Comparison of ENCODE assay signal across 9 mouse cellular contexts in genomic region chr17:33865330-33866030, GRCm38 (mm10). TPM values are rescaled to one million over a fixed set of nuclear protein-coding genes. Genes with fewer than 3 reads are reported as not detected.
DNase-seq lines count a peak whose midpoint lies in the region; ATAC-seq lines count a peak whose summit lies in the region.
"Had no signal": no experiment of that assay in that cellular context is flagged by ENCODE, and none has a peak within 500 bp of the region (broad histone marks: within the 10 kb centered on the region; RNA-seq: fewer than 3 reads in every experiment).

No protein-coding gene starts in this region.

- ATAC-seq in kidney, embryonic 14.5 days (ENCODE audit: low FRiP score, low TSS enrichment) = no peak
- ATAC-seq in inflammation-experienced regulatory T-cells, adult 6 months = peak; percentile 85
- peak; percentile 68 for ATAC-seq in liver, embryonic 11.5 days (replicated peaks; ENCODE audit: low FRiP score)
- no peak for ATAC-seq in forebrain, embryonic 12.5 days (ENCODE audit: low FRiP score)

- H3K9me3 ChIP-seq in kidney, embryonic 14.5 days (ENCODE audit: control insufficient read depth, low read length) = no peaks in the 10 kb centered on the region
- H3K9me3 ChIP-seq in liver, embryonic 11.5 days (ENCODE audit: control insufficient read depth, low read length) = no peaks in the 10 kb centered on the region
- no peaks in the 10 kb centered on the region for H3K9me3 ChIP-seq in forebrain, embryonic 12.5 days
- H3K9me3 ChIP-seq: limb, embryonic 12.5 days had no signal

- H3K27me3 ChIP-seq in kidney, embryonic 14.5 days (ENCODE audit: control insufficient read depth, insufficient read depth, low read length) = no peaks in the 10 kb centered on the region
- no peaks in the 10 kb centered on the region for H3K27me3 ChIP-seq in liver, embryonic 11.5 days (replicated peaks; ENCODE audit: control insufficient read depth, insufficient read depth, low read length)
- no peaks in the 10 kb centered on the region for H3K27me3 ChIP-seq in forebrain, embryonic 12.5 days
- H3K27me3 ChIP-seq: limb, embryonic 12.5 days had no signal

- no peaks in the 10 kb centered on the region for H3K4me1 ChIP-seq in kidney, embryonic 14.5 days (ENCODE audit: control insufficient read depth, insufficient read depth, low read length)
- no peaks in the 10 kb centered on the region for H3K4me1 ChIP-seq in liver, embryonic 11.5 days (replicated peaks; ENCODE audit: control insufficient read depth, insufficient read depth, low read length)
- no peaks in the 10 kb centered on the region for H3K4me1 ChIP-seq in forebrain, embryonic 12.5 days
- H3K4me1 ChIP-seq: limb, embryonic 12.5 days had no signal

- peak; percentile 34 for DNase-seq in kidney, adult 11 months
- peak; percentile 45 for DNase-seq in MN1 (ENCODE audit: low spot score)
- DNase-seq in embryo, embryonic 11.5 days (ENCODE audit: low read depth, low spot score) = peak; percentile 22
- peak; percentile 62 for DNase-seq in liver, embryonic 11.5 days (ENCODE audit: low spot score)
- DNase-seq in right cerebral cortex, adult 2 months (ENCODE audit: low spot score in 2 of 2) = peak; percentile 87 to 88

- WGBS in kidney, embryonic 14.5 days = 47% methylated on average over 9 of the region's 9 CpGs
- 29% methylated on average over 8 of the region's 9 CpGs for WGBS in liver, embryonic 11.5 days
- 40% methylated on average over 9 of the region's 9 CpGs for WGBS in forebrain, embryonic 12.5 days

- no peak overlapping the region for H3K4me2 ChIP-seq in kidney, embryonic 14.5 days (replicated peaks; ENCODE audit: low read depth, low read length)
- peak overlapping the region; percentile 3 for H3K4me2 ChIP-seq in liver, embryonic 11.5 days
- no peak overlapping the region for H3K4me2 ChIP-seq in forebrain, embryonic 12.5 days
- H3K4me2 ChIP-seq: limb, embryonic 12.5 days had no signal

- H3K27ac ChIP-seq in kidney, embryonic 14.5 days (ENCODE audit: low read depth, low read length) = no peak overlapping the region
- H3K27ac ChIP-seq in liver, embryonic 11.5 days (ENCODE audit: low read depth, low read length) = no peak overlapping the region
- no peak overlapping the region for H3K27ac ChIP-seq in forebrain, embryonic 12.5 days
- H3K27ac ChIP-seq: limb, embryonic 12.5 days had no signal

- no peak overlapping the region for H3K4me3 ChIP-seq in kidney, embryonic 14.5 days (ENCODE audit: low read length)
- no peak overlapping the region for H3K4me3 ChIP-seq in liver, embryonic 11.5 days (ENCODE audit: low read depth, low read length)
- no peak overlapping the region for H3K4me3 ChIP-seq in forebrain, embryonic 12.5 days (replicated peaks)
- H3K4me3 ChIP-seq: limb, embryonic 12.5 days had no signal

- no peaks in the 10 kb centered on the region for H3K36me3 ChIP-seq in kidney, embryonic 14.5 days (ENCODE audit: control insufficient read depth, insufficient read depth, low read length)
- H3K36me3 ChIP-seq in liver, embryonic 11.5 days (ENCODE audit: control insufficient read depth, insufficient read depth, low read length) = no peaks in the 10 kb centered on the region
- no peaks in the 10 kb centered on the region for H3K36me3 ChIP-seq in forebrain, embryonic 12.5 days (replicated peaks)
- H3K36me3 ChIP-seq: limb, embryonic 12.5 days had no signal

- H3K9ac ChIP-seq in kidney, embryonic 14.5 days (ENCODE audit: low read depth, low read length) = no peak overlapping the region
- H3K9ac ChIP-seq in liver, embryonic 11.5 days (ENCODE audit: low read depth, low read length) = no peak overlapping the region
- H3K9ac ChIP-seq in forebrain, embryonic 12.5 days = no peak overlapping the region
- H3K9ac ChIP-seq: limb, embryonic 12.5 days had no signal

RNA-seq across cellular contexts. Expression of gene Gm7029, which starts 8.2 kb away (rescaled TPM):
- not detected in 2 replicates for polyA plus RNA-seq in kidney, embryonic 14.5 days (2014; fragmentation: Nextera tagmentation; extraction: Ambion mirVana)
- polyA plus RNA-seq in inflammation-experienced regulatory T-cells, adult 6 months (2017; shearing (Covaris generic)) = not detected
- polyA plus RNA-seq in liver, embryonic 11.5 days (2014; fragmentation: Nextera tagmentation; extraction: Ambion mirVana) = not detected in 2 replicates
- not detected in 2 replicates for polyA plus RNA-seq in forebrain, embryonic 12.5 days (2016; fragmentation: Nextera tagmentation; extraction: Ambion mirVana)
- polyA plus RNA-seq: limb, embryonic 12.5 days had no signal

RNA-seq across cellular contexts. Expression of gene Cd320, which starts 22.6 kb away (rescaled TPM):
- polyA plus RNA-seq in kidney, embryonic 14.5 days (2014; fragmentation: Nextera tagmentation; extraction: Ambion mirVana) = 111 and 121 TPM in 2 replicates
- 10 to 100 TPM; 11.2 to 11.6 (median 11.2) TPM for polyA plus RNA-seq in inflammation-experienced regulatory T-cells, adult 6 months (2017; shearing (Covaris generic))
- 44.1 and 49.7 TPM in 2 replicates for polyA plus RNA-seq in liver, embryonic 11.5 days (2014; fragmentation: Nextera tagmentation; extraction: Ambion mirVana)
- 54.7 and 55.1 TPM in 2 replicates for polyA plus RNA-seq in forebrain, embryonic 12.5 days (2016; fragmentation: Nextera tagmentation; extraction: Ambion mirVana)

RNA-seq across cellular contexts. Expression of gene Kifc1, which starts 25.0 kb away (rescaled TPM):
- polyA plus RNA-seq in kidney, embryonic 14.5 days (2014; fragmentation: Nextera tagmentation; extraction: Ambion mirVana) = 6.2 and 20.8 TPM in 2 replicates
- polyA plus RNA-seq in inflammation-experienced regulatory T-cells, adult 6 months (2017; shearing (Covaris generic)) = 1 to 10 TPM in 2 of 3 experiments, under 1 TPM in 1; 0.20 to 7.4 (median 1.3) TPM
- polyA plus RNA-seq in liver, embryonic 11.5 days (2014; fragmentation: Nextera tagmentation; extraction: Ambion mirVana) = 10.2 and 11.8 TPM in 2 replicates
- 5.4 and 7.4 TPM in 2 replicates for polyA plus RNA-seq in forebrain, embryonic 12.5 days (2016; fragmentation: Nextera tagmentation; extraction: Ambion mirVana)

RNA-seq across cellular contexts. Expression of gene Platr17, which starts 39.5 kb away (rescaled TPM):
- not detected in 2 replicates for polyA plus RNA-seq in kidney, embryonic 14.5 days (2014; fragmentation: Nextera tagmentation; extraction: Ambion mirVana)
- 10 to 100 TPM in 1 of 3 experiments, 1 to 10 TPM in 2; 5.3 to 10.1 (median 5.4) TPM for polyA plus RNA-seq in inflammation-experienced regulatory T-cells, adult 6 months (2017; shearing (Covaris generic))
- polyA plus RNA-seq in liver, embryonic 11.5 days (2014; fragmentation: Nextera tagmentation; extraction: Ambion mirVana) = 1.8 and 2.2 TPM in 2 replicates
- not detected in 2 replicates for polyA plus RNA-seq in forebrain, embryonic 12.5 days (2016; fragmentation: Nextera tagmentation; extraction: Ambion mirVana)

RNA-seq across cellular contexts. Expression of gene Ndufa7, which starts 41.1 kb away (rescaled TPM):
- 504 and 675 TPM in 2 replicates for polyA plus RNA-seq in kidney, embryonic 14.5 days (2014; fragmentation: Nextera tagmentation; extraction: Ambion mirVana)
- 100 to 1,000 TPM; 364 to 457 (median 417) TPM for polyA plus RNA-seq in inflammation-experienced regulatory T-cells, adult 6 months (2017; shearing (Covaris generic))
- polyA plus RNA-seq in liver, embryonic 11.5 days (2014; fragmentation: Nextera tagmentation; extraction: Ambion mirVana) = 390 and 411 TPM in 2 replicates
- polyA plus RNA-seq in forebrain, embryonic 12.5 days (2016; fragmentation: Nextera tagmentation; extraction: Ambion mirVana) = 371 and 397 TPM in 2 replicates

Comparison
In these comparisons a context has a peak if more than half of its experiments do, and no peak if none do; other contexts are left out.
1. DNase-seq: peak in every context shown above with its lines; median percentile 88 in right cerebral cortex, adult 2 months; 62 in liver, embryonic 11.5 days; 45 in MN1; 34 in kidney, adult 11 months; 22 in embryo, embryonic 11.5 days.
2. ATAC-seq: peak in inflammation-experienced regulatory T-cells, adult 6 months (single experiment) and liver, embryonic 11.5 days (single experiment); none in kidney, embryonic 14.5 days (single experiment) and forebrain, embryonic 12.5 days (single experiment).